In the genomic region with DNA sequence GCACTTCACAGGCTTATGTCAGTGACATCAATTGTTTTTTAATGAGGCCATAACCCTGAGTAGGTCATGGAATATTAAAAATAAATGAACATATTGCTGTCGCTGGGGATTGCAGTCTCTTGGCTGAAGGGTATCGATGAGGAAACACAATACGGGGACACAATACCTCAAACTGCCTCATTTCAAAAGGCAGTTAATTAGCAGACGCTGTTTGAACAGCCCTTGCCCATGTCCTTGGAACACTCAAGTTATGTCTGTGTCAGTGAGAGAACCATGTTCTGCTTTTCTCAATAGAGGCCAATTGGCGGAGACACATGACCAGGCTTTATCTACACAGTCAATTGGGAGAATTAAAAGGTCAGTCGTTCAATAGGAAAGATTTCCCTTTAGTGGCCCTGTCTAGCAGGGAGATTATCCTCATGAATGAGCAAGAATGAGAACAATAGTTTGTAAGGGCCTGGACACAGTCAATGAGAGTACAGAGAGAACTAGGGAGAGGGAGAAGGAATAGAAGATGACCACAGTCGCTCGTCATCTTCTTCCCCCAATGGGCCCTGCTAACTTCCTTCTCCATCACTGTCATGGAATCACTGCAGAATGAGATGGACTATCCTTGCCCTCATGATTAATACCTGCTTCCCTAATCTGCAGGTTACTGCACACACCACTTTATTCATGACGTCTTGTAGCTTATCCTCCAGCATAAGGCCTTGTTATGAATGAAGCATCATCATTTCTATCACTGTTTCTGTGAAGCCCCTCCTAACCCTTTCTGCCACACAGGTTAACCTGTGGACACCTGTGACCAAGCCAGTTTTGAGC, we compare ENCODE assay signal across 16 mouse cellular contexts.
DNase-seq lines count a peak whose midpoint lies in the region; ATAC-seq and TF ChIP-seq lines count a peak whose summit lies in the region.
"Had no signal": no experiment of that assay in that cellular context is flagged by ENCODE, and none has a peak within 500 bp of the region (broad histone marks: within the 10 kb centered on the region; RNA-seq: fewer than 3 reads in every experiment).

No protein-coding gene starts in this region.

- 18% methylated on average over 9 of the region's 9 CpGs for WGBS in neural tube, embryonic 15.5 days
- WGBS in forebrain, embryonic 16.5 days: 7% methylated on average over 9 of the region's 9 CpGs
- 11% methylated on average over 9 of the region's 9 CpGs for WGBS in midbrain, embryonic 11.5 days
- 89% methylated on average over 9 of the region's 9 CpGs for WGBS in intestine, postnatal 0 days

- H3K4me1 ChIP-seq in neural tube, embryonic 15.5 days: no peaks in the 10 kb centered on the region
- peaks cover 9% of the 10 kb centered on the region for H3K4me1 ChIP-seq in forebrain, embryonic 16.5 days (replicated peaks; ENCODE audit: control insufficient read depth, insufficient read depth, low read length)
- H3K4me1 ChIP-seq in midbrain, embryonic 11.5 days (ENCODE audit: control insufficient read depth, insufficient read depth, low read length): peaks cover 9% of the 10 kb centered on the region; the same call in 1 of the 2 replicates
- H3K4me1 ChIP-seq in intestine, postnatal 0 days (replicated peaks; ENCODE audit: control insufficient read depth, insufficient read depth, low read length): no peaks in the 10 kb centered on the region
- H3K4me1 ChIP-seq: embryonic facial prominence, embryonic 15.5 days had no signal

- no peak for TF ChIP-seq CTCF in intestine, postnatal 0 days (IDR thresholded peaks at IDR 0.05; ENCODE audit: low read depth)

- H3K4me3 ChIP-seq in neural tube, embryonic 15.5 days (replicated peaks): no peak overlapping the region
- H3K4me3 ChIP-seq in forebrain, embryonic 16.5 days (replicated peaks; ENCODE audit: low read length): no peak overlapping the region
- H3K4me3 ChIP-seq in midbrain, embryonic 11.5 days (ENCODE audit: low read depth, low read length): no peak overlapping the region
- H3K4me3 ChIP-seq in intestine, postnatal 0 days (ENCODE audit: low read depth, low read length): no peak overlapping the region
- H3K4me3 ChIP-seq: embryonic facial prominence, embryonic 15.5 days; heart, adult 2 months had no signal

- no peaks in the 10 kb centered on the region for H3K9me3 ChIP-seq in neural tube, embryonic 15.5 days (replicated peaks)
- no peaks in the 10 kb centered on the region for H3K9me3 ChIP-seq in forebrain, embryonic 16.5 days (ENCODE audit: control insufficient read depth, low read length)
- H3K9me3 ChIP-seq in midbrain, embryonic 11.5 days (ENCODE audit: control insufficient read depth, low read length): no peaks in the 10 kb centered on the region
- H3K9me3 ChIP-seq in intestine, postnatal 0 days (ENCODE audit: control insufficient read depth): no peaks in the 10 kb centered on the region
- H3K9me3 ChIP-seq: embryonic facial prominence, embryonic 15.5 days had no signal

- H3K36me3 ChIP-seq in neural tube, embryonic 15.5 days: no peaks in the 10 kb centered on the region
- H3K36me3 ChIP-seq in forebrain, embryonic 16.5 days (ENCODE audit: control insufficient read depth, insufficient read depth): no peaks in the 10 kb centered on the region
- no peaks in the 10 kb centered on the region for H3K36me3 ChIP-seq in midbrain, embryonic 11.5 days (ENCODE audit: control insufficient read depth, insufficient read depth, low read length)
- H3K36me3 ChIP-seq in intestine, postnatal 0 days (ENCODE audit: control insufficient read depth, insufficient read depth): no peaks in the 10 kb centered on the region
- H3K36me3 ChIP-seq: embryonic facial prominence, embryonic 15.5 days had no signal

- no peak overlapping the region for H3K9ac ChIP-seq in neural tube, embryonic 15.5 days (replicated peaks)
- H3K9ac ChIP-seq in forebrain, embryonic 16.5 days (replicated peaks; ENCODE audit: low read depth, low read length): no peak overlapping the region
- no peak overlapping the region for H3K9ac ChIP-seq in midbrain, embryonic 11.5 days (ENCODE audit: low read length)
- no peak overlapping the region for H3K9ac ChIP-seq in intestine, postnatal 0 days (ENCODE audit: low read depth, low read length)
- H3K9ac ChIP-seq: embryonic facial prominence, embryonic 15.5 days; liver, embryonic 14.5 days had no signal

- H3K27ac ChIP-seq in neural tube, embryonic 15.5 days (replicated peaks): no peak overlapping the region
- H3K27ac ChIP-seq in forebrain, embryonic 16.5 days (ENCODE audit: low read length): no peak overlapping the region
- H3K27ac ChIP-seq in midbrain, embryonic 11.5 days (ENCODE audit: low read depth, low read length): no peak overlapping the region
- no peak overlapping the region for H3K27ac ChIP-seq in intestine, postnatal 0 days (ENCODE audit: low read depth, low read length)
- H3K27ac ChIP-seq: embryonic facial prominence, embryonic 15.5 days; heart, adult 2 months; liver, embryonic 14.5 days; stomach, postnatal 0 days had no signal

- no peak for ATAC-seq in neural tube, embryonic 15.5 days (ENCODE audit: low FRiP score)
- peak; percentile 79 for ATAC-seq in forebrain, embryonic 16.5 days
- peak; percentile 95 for ATAC-seq in midbrain, embryonic 11.5 days (ENCODE audit: low FRiP score)
- ATAC-seq in monocyte, adult 5-6 weeks (replicated peaks; ENCODE audit: insufficient number of reproducible peaks, low FRiP score, low TSS enrichment, poor library complexity, severe bottlenecking): no peak
- ATAC-seq in intestine, postnatal 0 days: no peak

- peak; percentile 24 for DNase-seq in neural tube, embryonic 10.5 days (ENCODE audit: extremely low spot score, low spot score)
- peak; percentile 89 for DNase-seq in midbrain, embryonic 11.5 days (ENCODE audit: low spot score, missing footprints)
- peak; percentile 83 for DNase-seq in retina, postnatal 1 day
- no peak for DNase-seq in frontal cortex, postnatal 25 days (ENCODE audit: low spot score in 2 of 2)
- DNase-seq: cerebellum, adult 9-10 months; heart, adult 2 months; kidney, adult 9 months; layer of hippocampus, adult 9-11 months; left cerebral cortex, postnatal 4 days had no signal

- H3K27me3 ChIP-seq in neural tube, embryonic 15.5 days (replicated peaks): no peaks in the 10 kb centered on the region
- no peaks in the 10 kb centered on the region for H3K27me3 ChIP-seq in forebrain, embryonic 16.5 days (replicated peaks; ENCODE audit: control insufficient read depth, insufficient read depth, low read length)
- peaks cover 28% of the 10 kb centered on the region for H3K27me3 ChIP-seq in midbrain, embryonic 11.5 days (ENCODE audit: control insufficient read depth, insufficient read depth, low read length)
- no peaks in the 10 kb centered on the region for H3K27me3 ChIP-seq in intestine, postnatal 0 days (replicated peaks; ENCODE audit: control insufficient read depth, insufficient read depth, low read length)
- H3K27me3 ChIP-seq: embryonic facial prominence, embryonic 15.5 days had no signal

- H3K4me2 ChIP-seq in neural tube, embryonic 15.5 days: no peak overlapping the region
- H3K4me2 ChIP-seq in forebrain, embryonic 16.5 days (ENCODE audit: low read length): no peak overlapping the region
- no peak overlapping the region for H3K4me2 ChIP-seq in midbrain, embryonic 11.5 days
- H3K4me2 ChIP-seq in intestine, postnatal 0 days (replicated peaks; ENCODE audit: low read depth): no peak overlapping the region
- H3K4me2 ChIP-seq: embryonic facial prominence, embryonic 15.5 days had no signal

Comparison
In these comparisons a context has a peak if more than half of its experiments do, and no peak if none do; other contexts are left out.
1. DNase-seq: peak in neural tube, embryonic 10.5 days (single experiment), midbrain, embryonic 11.5 days (single experiment) and retina, postnatal 1 day (single experiment); none in frontal cortex, postnatal 25 days (0 of 2).
2. ATAC-seq: peak in forebrain, embryonic 16.5 days (single experiment) and midbrain, embryonic 11.5 days (single experiment); none in neural tube, embryonic 15.5 days (single experiment), monocyte, adult 5-6 weeks (single experiment) and intestine, postnatal 0 days (single experiment).